Mouse (Mus musculus): ENCODE results near the gene Lrrc39.

Gene Lrrc39

GRCm38 (mm10) chr3:116604570-116604969 is 41.8 kb downstream of the Lrrc39 start:
- no peak for DNase-seq (ENCODE audit: low spot score in 2 of 2)

- no peak for DNase-seq (ENCODE audit: low spot score in 2 of 2)
Measured at GRCm38 (mm10) chr3:116614295-116614892, 51.6 kb downstream of the Lrrc39 start, which contains the start of gene Trmt13. Trmt13 (minus strand) TSS chr3:116614587.

GRCm38 (mm10) chr3:116615318-116616068 is 52.7 kb downstream of the Lrrc39 start:
- DNase-seq (ENCODE audit: low spot score in 2 of 2), result no peak

DNA sequence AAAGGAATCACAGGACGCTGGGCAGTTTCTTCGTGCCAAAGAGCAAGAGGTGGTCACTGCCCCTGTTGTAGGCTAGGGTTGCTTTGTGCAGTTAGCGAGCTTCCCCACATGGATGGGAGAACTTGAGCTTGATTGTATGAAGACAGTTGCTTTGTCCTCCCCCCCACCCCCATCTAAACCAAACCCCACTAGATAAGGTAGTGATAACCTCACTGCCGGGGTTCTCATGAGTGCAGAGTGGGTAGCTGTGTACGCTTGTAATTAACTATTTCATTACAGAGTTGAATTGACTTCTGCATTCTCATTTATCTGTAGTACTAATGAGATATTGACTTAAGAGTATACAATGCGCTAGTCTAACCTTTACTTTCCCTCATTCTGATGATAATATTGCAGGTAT is 56.1 kb downstream of the Lrrc39 start:
- no peak for DNase-seq (ENCODE audit: low spot score in 2 of 2)

GRCm38 (mm10) chr3:116620636-116621370 is 58.0 kb downstream of the Lrrc39 start:
- no peak for DNase-seq (ENCODE audit: low spot score in 2 of 2)

DNA sequence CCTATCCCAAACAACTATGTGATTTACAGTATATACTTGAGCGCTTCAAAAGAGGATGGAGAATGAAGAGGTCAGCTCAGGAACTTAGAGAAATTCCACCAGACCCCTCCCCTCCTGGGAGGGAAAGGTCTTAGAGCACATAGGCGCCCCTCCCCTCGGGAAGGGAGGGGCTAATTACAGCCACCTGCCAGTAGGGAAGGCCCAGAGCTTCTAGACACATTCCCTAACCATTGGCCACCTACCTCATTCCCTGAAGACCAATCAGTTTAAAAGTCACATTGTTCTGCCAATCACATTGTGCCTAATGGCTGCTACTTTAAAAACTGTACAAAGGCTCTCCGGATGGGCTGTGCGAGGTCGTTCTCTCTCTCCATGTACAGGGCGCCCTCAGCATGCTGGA is 59.9 kb downstream of the Lrrc39 start:
- DNase-seq (ENCODE audit: low spot score in 2 of 2), result no peak

GRCm38 (mm10) chr3:116631459-116631858 is 68.7 kb downstream of the Lrrc39 start:
- DNase-seq (ENCODE audit: low spot score in 2 of 2), result no peak

All from spleen, postnatal 10 days (tissue).